Mouse (Mus musculus) bone marrow, adult 2 months (tissue): Measurements from ENCODE around the gene Mki67.
"Not testable (repeated sequence)": the region's sequence is repeated elsewhere in the genome, so short reads cannot be mapped to it uniquely, and the experiment has no call there.

ENCODE experiments used
- CTCF ChIP-seq: fragments of 200-500 bp; IDR thresholded peaks from 2 replicates; pipeline ENCODE4 v1.5.1; 2011; ENCODE audit warnings: low read length, control low read depth; ENCODE audit not compliant: control insufficient read depth, insufficient read depth
- POLR2A ChIP-seq: fragments of 200-500 bp; IDR thresholded peaks from 2 replicates; pipeline ENCODE4 v1.6.1; 2011; ENCODE audit warnings: low read depth, mild to moderate bottlenecking, control low read depth, low read length, borderline replicate concordance; ENCODE audit not compliant: control insufficient read depth

- not testable (repeated sequence) for TF ChIP-seq CTCF, POLR2A
Measured at GRCm38 (mm10) chr7:135697021-135697740, 19.0 kb downstream of the Mki67 start.
